Mouse (Mus musculus): ENCODE data around the gene Pgap2. TPM values are rescaled to one million over a fixed set of nuclear protein-coding genes. Genes with fewer than 3 reads are reported as not detected.

Pgap2 gene
- polyA plus RNA-seq, 1 experiment from 2014 or later = 45.7 TPM

- no peak overlapping the region for H3K4me3 ChIP-seq
- peaks cover 28% of the 10 kb centered on the region for H3K4me1 ChIP-seq
- no peak overlapping the region for H3K9ac ChIP-seq
- H3K27me3 ChIP-seq (replicated peaks) = no peaks in the 10 kb centered on the region
- H3K9me3 ChIP-seq = no peaks in the 10 kb centered on the region
- no peak overlapping the region for H3K27ac ChIP-seq
- WGBS = 78% methylated on average over 2 of the region's 2 CpGs
- peaks cover 22% of the 10 kb centered on the region for H3K36me3 ChIP-seq
- no peak for ATAC-seq (ENCODE audit: low FRiP score, low read depth)
- no peak overlapping the region for H3K4me2 ChIP-seq (replicated peaks)
Measured at GRCm38 (mm10) chr7:102243870-102244269, 33.9 kb downstream of the Pgap2 start.

DNA sequence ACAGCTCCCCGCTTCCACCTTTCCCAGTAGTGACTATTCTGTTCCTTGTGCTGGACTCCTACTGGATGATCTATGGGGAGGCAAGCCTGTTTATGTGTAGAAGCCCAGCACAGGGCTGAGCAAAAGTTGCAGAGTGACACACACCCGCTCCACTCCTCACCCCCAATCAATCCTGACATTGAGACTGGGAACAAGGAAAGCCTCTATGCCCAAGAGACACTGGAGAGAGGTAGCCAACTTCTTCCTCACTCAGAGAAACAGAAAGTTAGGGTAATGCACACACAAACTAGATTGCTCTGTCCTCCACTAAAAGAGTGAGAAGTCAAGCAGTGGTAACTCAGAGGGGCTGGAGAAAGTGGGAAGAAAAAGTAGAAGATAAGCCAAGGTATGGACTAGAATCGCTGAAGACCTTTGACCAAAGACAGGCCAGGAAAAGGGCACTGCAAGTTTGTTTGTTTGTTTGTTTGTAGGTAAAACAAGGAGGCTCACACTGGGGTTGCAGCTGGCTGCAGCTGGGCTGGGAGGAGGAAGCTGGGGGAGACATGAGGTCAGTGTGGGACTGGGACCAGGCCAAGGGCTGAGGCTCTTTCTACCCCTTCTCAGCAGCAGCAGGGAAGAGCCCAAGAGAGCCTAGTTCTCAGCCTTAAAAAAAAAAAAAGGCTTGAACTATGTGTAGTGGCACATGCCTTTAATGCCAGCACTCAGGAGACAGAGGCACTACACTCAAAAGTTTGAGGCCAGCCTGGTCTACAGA is 35.0 kb downstream of the Pgap2 start:
- Histone ChIP-seq H3K4me2 (replicated peaks) (no peak overlapping the region), H3K27me3 (replicated peaks) (no peaks in the 10 kb centered on the region), H3K9me3 (no peaks in the 10 kb centered on the region), H3K27ac (no peak overlapping the region), H3K9ac (no peak overlapping the region), H3K36me3 (peaks cover 11% of the 10 kb centered on the region), H3K4me3 (no peak overlapping the region), H3K4me1 (peaks cover 34% of the 10 kb centered on the region)
- 93% methylated on average over 3 of the region's 3 CpGs for WGBS
- ATAC-seq (ENCODE audit: low FRiP score, low read depth) = no peak

- WGBS = 10% methylated on average over 1 of the region's 1 CpGs
- Histone ChIP-seq H3K27ac (peak overlapping the region; percentile 17; the same call in 1 of the 2 replicates), H3K4me3 (no peak overlapping the region), H3K27me3 (replicated peaks) (no peaks in the 10 kb centered on the region), H3K9ac (no peak overlapping the region), H3K36me3 (peaks cover 4% of the 10 kb centered on the region; the same call in 1 of the 2 replicates), H3K4me1 (peaks cover 34% of the 10 kb centered on the region), H3K4me2 (replicated peaks) (no peak overlapping the region), H3K9me3 (no peaks in the 10 kb centered on the region)
- ATAC-seq (ENCODE audit: low FRiP score, low read depth) = no peak
Measured at GRCm38 (mm10) chr7:102245775-102246174, 35.8 kb downstream of the Pgap2 start.

DNA sequence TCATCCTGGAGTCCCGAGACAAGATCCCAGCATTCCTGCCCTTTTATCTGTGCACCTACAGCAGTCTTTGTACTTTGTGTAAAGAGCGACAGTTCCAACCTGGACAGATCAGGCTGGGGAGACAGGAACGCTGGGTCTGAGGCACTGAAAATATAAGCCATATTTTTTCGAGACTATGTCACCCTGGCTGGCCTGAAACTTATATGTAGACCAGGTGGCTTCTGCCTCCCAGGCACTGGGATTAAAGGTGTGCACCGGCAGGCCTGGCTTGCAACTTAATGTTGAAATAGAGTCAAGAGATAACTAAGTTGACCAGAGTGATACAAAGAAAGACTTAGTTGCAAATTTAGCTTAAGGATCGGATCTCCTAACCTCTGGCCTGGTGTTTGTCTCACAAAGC is 36.3 kb downstream of the Pgap2 start:
- Histone ChIP-seq H3K4me2 (replicated peaks) (no peak overlapping the region), H3K27me3 (replicated peaks) (no peaks in the 10 kb centered on the region), H3K27ac (peak overlapping the region; percentile 17; the same call in 1 of the 2 replicates), H3K36me3 (no peaks in the 10 kb centered on the region), H3K9me3 (no peaks in the 10 kb centered on the region), H3K4me1 (peaks cover 34% of the 10 kb centered on the region), H3K9ac (no peak overlapping the region), H3K4me3 (no peak overlapping the region)
- WGBS = 76% methylated on average over 6 of the region's 6 CpGs
- ATAC-seq (ENCODE audit: low FRiP score, low read depth) = no peak

GRCm38 (mm10) chr7:102246956-102247797 is 37.2 kb downstream of the Pgap2 start:
- no peak overlapping the region for H3K27ac ChIP-seq
- no peak overlapping the region; the same call in 1 of the 2 replicates for H3K9ac ChIP-seq
- H3K9me3 ChIP-seq = no peaks in the 10 kb centered on the region
- ATAC-seq (ENCODE audit: low FRiP score, low read depth) = no peak
- no peak overlapping the region for H3K4me3 ChIP-seq
- H3K36me3 ChIP-seq = no peaks in the 10 kb centered on the region
- no peaks in the 10 kb centered on the region for H3K27me3 ChIP-seq (replicated peaks)
- peaks cover 34% of the 10 kb centered on the region for H3K4me1 ChIP-seq
- WGBS = 75% methylated on average over 12 of the region's 12 CpGs
- H3K4me2 ChIP-seq (replicated peaks) = peak overlapping the region; percentile 87

DNA sequence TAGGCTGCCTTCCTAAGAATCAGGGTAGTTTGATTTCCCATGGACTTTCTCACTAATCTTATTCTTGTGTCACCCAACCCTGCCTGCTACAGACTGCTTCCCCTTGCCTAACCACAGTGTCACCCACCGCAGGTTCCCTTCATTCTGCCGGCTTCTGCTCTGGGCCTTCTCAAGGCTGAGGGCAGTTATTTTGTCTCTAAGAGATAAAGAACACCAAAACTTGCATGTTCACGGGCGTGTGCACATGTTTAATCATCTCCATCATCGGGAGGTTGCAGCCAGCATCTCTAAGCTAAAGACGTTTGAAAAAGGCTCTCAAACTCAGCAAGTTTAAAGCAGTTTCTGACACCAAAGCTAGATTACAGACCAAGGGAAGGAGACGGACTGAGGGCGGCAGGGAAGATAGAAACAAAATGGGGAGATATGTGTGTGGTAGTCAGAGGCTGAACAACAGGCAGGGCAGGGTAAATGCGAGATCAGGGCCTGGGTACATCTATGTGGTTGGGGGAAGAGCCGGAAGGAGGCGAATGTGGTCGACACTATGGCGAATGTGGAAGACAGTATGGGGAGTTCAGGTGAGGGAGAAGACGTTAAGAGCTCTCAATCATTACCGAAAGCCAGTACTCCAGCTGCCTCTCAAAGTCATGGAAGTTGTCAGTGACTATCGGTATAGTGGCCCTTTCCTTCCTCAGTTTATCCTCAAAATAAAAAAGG is 38.8 kb downstream of the Pgap2 start:
- Histone ChIP-seq H3K9me3 (no peaks in the 10 kb centered on the region), H3K27ac (no peak overlapping the region), H3K27me3 (replicated peaks) (no peaks in the 10 kb centered on the region), H3K36me3 (no peaks in the 10 kb centered on the region), H3K4me2 (replicated peaks) (peak overlapping the region; percentile 87), H3K4me3 (peak overlapping the region; percentile 85), H3K4me1 (peaks cover 34% of the 10 kb centered on the region), H3K9ac (peak overlapping the region; percentile 79)
- ATAC-seq (ENCODE audit: low FRiP score, low read depth) = no peak
- WGBS = 30% methylated on average over 16 of the region's 16 CpGs

DNA sequence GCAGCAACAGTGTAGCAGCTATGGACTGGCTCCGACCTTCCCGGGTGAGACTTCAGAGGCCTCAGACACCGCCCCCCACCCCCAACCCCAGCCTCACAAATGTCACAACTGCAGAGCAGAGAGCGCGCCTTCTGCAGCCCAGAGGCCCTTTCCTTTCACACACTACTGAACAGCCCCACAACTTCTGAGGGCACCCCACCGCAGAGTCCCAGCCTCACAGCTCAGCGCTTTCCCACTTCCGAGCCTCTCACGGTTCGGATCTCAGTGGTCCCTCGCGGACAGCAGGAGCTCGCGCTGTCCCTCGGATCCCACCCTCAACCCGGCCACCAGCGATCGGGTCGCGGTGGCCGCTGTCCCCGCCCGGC is 39.5 kb downstream of the Pgap2 start:
- Histone ChIP-seq H3K27ac (peak overlapping the region; percentile 50; the same call in 1 of the 2 replicates), H3K36me3 (no peaks in the 10 kb centered on the region), H3K9me3 (no peaks in the 10 kb centered on the region), H3K4me2 (replicated peaks) (peak overlapping the region; percentile 87), H3K27me3 (replicated peaks) (no peaks in the 10 kb centered on the region), H3K4me1 (peaks cover 34% of the 10 kb centered on the region), H3K4me3 (peak overlapping the region; percentile 85), H3K9ac (peak overlapping the region; percentile 79)
- peak; percentile 52 for ATAC-seq (ENCODE audit: low FRiP score, low read depth)
- WGBS = under 1% methylated on average over 23 of the region's 23 CpGs

DNA sequence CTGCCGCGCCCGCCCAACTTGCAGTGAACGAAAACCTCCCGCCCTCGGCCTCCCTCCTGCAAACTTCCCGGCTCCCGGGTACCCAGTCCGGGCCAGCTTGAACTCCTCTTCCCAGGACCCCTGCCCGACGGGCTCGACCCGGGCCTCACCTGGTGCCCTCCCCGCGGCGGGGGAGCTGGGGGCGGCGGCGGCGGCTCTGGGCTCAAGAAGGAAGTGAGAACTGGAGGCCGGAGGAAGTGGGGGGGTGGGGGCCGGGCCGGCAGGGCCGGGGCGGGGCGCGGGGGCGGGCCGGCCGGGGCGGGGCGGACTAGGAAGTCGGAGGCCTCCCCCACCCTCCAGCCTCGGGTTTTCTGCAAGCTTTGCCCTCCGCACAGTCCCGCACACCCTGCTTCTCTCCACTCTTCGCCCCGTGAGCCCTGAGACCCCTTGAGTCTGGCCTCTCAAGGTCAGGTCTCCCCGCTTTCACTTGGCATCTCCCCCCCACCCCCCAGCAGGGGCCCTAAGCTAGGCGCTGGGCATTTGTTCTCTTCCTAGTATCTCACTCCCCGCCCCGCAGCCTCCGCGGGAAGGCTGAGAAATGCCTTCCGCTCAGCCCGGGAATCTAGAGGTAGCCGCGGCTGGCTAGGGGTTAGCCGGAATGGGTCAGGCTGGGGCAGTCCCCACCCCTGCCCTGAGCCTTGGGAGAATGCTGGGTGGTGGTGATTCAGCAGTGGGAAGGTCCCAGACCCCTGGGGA is 40.1 kb downstream of the Pgap2 start:
- peak overlapping the region; percentile 79 for H3K9ac ChIP-seq
- ATAC-seq (ENCODE audit: low FRiP score, low read depth) = peak; percentile 76
- 1% methylated on average over 44 of the region's 49 CpGs for WGBS
- H3K27ac ChIP-seq = peak overlapping the region; percentile 50; the same call in 1 of the 2 replicates
- no peaks in the 10 kb centered on the region for H3K9me3 ChIP-seq
- H3K4me2 ChIP-seq (replicated peaks) = peak overlapping the region; percentile 87
- H3K27me3 ChIP-seq (replicated peaks) = no peaks in the 10 kb centered on the region
- no peaks in the 10 kb centered on the region for H3K36me3 ChIP-seq
- H3K4me1 ChIP-seq = peaks cover 34% of the 10 kb centered on the region
- H3K4me3 ChIP-seq = peak overlapping the region; percentile 85

DNA sequence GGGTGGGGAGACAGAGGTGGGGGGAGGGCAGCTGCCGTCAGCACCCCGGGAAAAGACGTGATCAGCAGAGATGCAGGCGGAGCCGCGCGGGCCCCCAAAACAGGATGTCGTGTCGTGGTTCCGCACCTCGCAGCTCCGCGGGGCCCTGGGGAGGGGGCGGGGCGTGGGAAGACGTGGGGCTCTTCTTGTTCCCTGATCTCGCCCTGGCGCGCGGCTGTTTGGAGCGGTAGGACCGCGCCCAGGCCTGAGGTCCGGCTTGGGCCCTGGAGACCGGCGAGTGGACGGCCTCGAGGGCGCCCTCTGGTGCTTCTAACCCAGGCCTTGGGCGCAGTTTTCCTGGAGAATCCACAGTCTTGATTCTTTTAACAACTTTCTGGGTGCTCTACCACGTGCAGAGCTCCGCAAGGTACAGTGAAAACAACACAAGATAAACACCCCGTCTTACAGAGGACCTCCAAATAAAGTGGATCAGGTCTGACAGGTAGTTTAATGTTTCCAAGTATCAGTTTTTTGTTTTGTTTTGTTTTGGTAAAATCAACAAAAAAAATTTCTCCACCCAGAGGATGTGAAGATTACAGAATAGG is 40.7 kb downstream of the Pgap2 start:
- no peaks in the 10 kb centered on the region for H3K36me3 ChIP-seq
- 1% methylated on average over 33 of the region's 33 CpGs for WGBS
- H3K4me3 ChIP-seq = peak overlapping the region; percentile 85
- peak overlapping the region; percentile 79 for H3K9ac ChIP-seq
- H3K27me3 ChIP-seq (replicated peaks) = no peaks in the 10 kb centered on the region
- ATAC-seq (ENCODE audit: low FRiP score, low read depth) = peak; percentile 81
- H3K4me1 ChIP-seq = peaks cover 34% of the 10 kb centered on the region
- H3K9me3 ChIP-seq = no peaks in the 10 kb centered on the region
- peak overlapping the region; percentile 50; the same call in 1 of the 2 replicates for H3K27ac ChIP-seq
- H3K4me2 ChIP-seq (replicated peaks) = peak overlapping the region; percentile 87

DNA sequence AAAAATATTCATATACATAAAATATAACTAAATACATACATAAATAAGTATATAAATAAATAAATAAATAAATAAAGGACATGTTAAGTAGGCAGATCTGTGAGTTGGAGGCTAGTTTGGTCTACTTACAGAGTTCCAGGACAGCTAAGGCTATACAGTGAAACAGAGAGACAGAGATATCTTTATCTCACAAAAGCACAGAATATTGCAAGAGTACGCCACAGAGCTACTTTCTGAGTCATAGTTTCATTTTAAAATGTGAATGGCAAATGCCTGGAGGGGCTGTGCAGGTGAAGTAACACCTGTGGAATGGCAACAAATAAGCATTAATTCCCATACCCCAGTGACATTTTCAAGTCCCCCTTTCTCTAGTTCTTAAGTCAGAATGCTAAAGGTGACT is 43.6 kb downstream of the Pgap2 start:
- H3K27me3 ChIP-seq (replicated peaks) = no peaks in the 10 kb centered on the region
- no peak overlapping the region for H3K27ac ChIP-seq
- no peak for ATAC-seq (ENCODE audit: low FRiP score, low read depth)
- H3K9ac ChIP-seq = no peak overlapping the region
- H3K4me2 ChIP-seq (replicated peaks) = no peak overlapping the region
- 94% methylated on average over 1 of the region's 1 CpGs for WGBS
- no peak overlapping the region for H3K4me3 ChIP-seq
- no peaks in the 10 kb centered on the region for H3K36me3 ChIP-seq
- H3K4me1 ChIP-seq = peaks cover 9% of the 10 kb centered on the region
- no peaks in the 10 kb centered on the region for H3K9me3 ChIP-seq

DNA sequence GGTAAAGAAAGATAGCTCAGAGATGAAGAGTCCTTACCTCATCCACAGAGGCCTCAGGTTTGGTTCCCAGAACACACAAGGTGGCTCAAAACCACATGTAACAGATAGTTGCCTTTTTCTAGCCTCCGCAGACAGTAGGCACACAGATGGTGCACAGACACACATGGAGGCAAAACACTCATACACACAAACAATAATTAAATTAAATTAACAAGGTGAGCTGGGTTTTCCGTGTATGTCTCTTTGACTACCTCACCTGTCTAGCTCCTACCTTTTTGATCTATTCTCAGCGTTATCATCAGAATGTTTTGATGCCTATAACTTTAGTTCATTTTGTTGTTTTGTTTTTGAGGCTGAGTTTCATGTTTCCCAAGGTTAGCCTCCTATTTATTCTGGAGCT is 45.9 kb downstream of the Pgap2 start, which contains the start of gene Rhog:
Rhog (minus strand) TSS at position 101 of the 400 bp plus-strand sequence.
- H3K4me1 ChIP-seq = no peaks in the 10 kb centered on the region
- H3K4me2 ChIP-seq (replicated peaks) = no peak within 1 kb of the TSS
- WGBS = 80% methylated on average over 3 of the region's 3 CpGs
- no peaks in the 10 kb centered on the region for H3K9me3 ChIP-seq
- H3K9ac ChIP-seq = no peak within 1 kb of the TSS
- no peaks in the 10 kb centered on the region for H3K36me3 ChIP-seq
- no peak within 1 kb of the TSS for H3K27ac ChIP-seq
- H3K4me3 ChIP-seq = no peak within 1 kb of the TSS
- no peak for ATAC-seq (ENCODE audit: low FRiP score, low read depth)
- H3K27me3 ChIP-seq (replicated peaks) = no peaks in the 10 kb centered on the region

Data from neural tube, embryonic 12.5 days (tissue).